Mouse (Mus musculus): ENCODE results near the gene Dpf3. TPM values are rescaled to one million over a fixed set of nuclear protein-coding genes. Genes with fewer than 3 reads are reported as not detected.
A peak's percentile ranks its signal among the peaks of the same experiment; 100 is the strongest.

The Dpf3 gene
- total RNA-seq, 2 experiments from 2014 or later, result 27.4 to 29.4 TPM

DNA sequence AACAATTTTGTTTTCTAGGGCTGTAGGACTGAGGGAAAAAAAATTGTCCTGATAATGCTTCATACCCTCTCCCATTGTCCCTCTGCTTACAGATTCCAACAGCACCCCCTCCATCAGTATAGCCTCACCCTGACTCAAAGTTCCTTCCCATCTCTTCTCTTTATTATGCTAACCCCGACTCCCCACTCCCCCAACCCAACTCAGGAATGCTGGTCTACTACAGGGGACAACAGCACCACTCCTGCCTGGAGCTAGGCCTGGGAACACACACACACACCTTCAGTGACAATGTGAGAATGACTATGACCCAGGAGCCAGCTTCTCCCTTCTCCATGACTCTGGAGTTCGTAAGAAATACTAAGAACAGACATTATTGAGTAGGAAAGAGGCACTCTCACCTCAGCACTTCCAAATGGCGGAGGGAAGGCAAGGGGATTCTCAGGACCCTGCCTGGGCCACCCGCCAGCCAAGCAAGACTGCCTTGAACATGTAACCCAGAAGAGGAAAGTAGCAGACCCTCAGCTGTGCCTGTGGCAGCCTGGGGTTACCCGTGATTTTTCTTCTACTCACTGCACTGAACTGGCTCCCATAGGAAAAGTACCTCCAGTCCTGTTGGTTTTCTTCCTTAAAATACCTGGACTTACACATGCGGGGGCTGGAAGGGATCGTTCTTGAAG lies 276.2 kb downstream of the Dpf3 start:
- no peak for TF ChIP-seq CTCF (conservative IDR thresholded peaks at IDR 0.05)
- Histone ChIP-seq H3K4me3 (no peak overlapping the region), H3K27ac (no peak overlapping the region)
- no peak for DNase-seq (ENCODE audit: low spot score in 2 of 2)

DNA sequence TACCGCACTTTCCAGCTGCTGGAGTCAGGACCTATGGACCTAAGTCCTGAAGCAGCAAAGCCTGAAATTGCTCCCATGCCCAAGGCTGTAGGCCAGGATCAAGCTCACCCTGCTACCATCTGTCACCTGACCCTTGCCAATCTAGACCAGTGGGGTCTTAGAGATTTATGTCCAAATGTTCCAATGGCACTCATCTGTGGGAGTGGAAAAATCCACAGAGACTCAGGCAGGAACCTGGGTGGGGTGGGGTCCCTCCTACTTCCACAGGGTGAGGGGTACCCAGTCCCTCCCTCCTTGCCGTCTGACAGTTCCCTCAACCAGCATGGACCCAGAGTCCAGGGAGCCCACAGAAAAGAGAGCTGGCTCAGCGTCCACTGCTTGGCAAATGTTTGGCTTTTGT lies 276.8 kb downstream of the Dpf3 start:
- DNase-seq (ENCODE audit: low spot score in 2 of 2), result no peak
- no peak overlapping the region for H3K27ac ChIP-seq
- no peak overlapping the region for H3K4me3 ChIP-seq
- TF ChIP-seq CTCF (conservative IDR thresholded peaks at IDR 0.05), result no peak

DNA sequence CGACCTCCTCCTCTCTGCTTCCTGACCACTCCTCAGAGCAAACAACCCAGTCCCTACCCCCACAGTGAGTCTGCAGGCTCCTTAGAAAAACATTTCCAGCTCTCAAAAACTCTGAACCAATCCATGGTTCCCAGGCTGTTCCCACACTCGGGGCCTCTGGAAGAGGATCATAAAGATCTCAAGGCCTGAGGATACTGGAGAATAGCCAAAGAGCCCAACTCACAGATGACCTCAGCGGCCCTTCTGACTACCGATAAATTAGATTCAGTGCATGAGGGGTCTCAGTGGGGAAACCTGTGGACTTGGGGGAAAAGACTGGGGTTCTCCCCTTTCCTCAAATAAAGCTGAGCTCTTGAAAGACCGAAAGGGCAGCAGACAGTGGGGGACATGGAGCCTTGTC lies 277.2 kb downstream of the Dpf3 start:
- H3K27ac ChIP-seq, result no peak overlapping the region
- H3K4me3 ChIP-seq, result no peak overlapping the region
- no peak for DNase-seq (ENCODE audit: low spot score in 2 of 2)
- no peak for TF ChIP-seq CTCF (conservative IDR thresholded peaks at IDR 0.05)

DNA sequence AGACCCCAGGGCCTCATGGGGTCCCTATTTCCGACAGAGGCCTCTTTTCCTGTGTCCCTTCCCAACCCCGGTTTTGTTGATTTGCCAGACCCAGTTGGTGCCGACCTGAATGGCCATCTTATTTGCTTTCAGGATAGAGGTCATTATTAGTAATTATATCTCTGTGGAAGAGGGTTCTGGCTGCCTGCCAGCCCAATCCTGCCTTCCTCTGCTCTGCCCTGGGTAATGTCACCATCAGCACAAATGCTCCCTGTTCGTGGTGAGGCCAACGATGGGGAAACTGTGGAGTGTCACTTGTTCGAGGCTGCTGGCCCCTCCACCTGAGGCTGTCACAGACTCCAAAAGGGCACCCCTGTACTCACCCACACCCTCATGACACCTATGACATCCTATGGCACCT lies 278.1 kb downstream of the Dpf3 start:
- Histone ChIP-seq H3K27ac (0 out of 2 replicates have a peak overlapping the region, but pooled peaks have one; percentile 10), H3K4me3 (no peak overlapping the region)
- no peak for TF ChIP-seq CTCF (conservative IDR thresholded peaks at IDR 0.05)
- DNase-seq (ENCODE audit: low spot score in 2 of 2), result no peak

DNA sequence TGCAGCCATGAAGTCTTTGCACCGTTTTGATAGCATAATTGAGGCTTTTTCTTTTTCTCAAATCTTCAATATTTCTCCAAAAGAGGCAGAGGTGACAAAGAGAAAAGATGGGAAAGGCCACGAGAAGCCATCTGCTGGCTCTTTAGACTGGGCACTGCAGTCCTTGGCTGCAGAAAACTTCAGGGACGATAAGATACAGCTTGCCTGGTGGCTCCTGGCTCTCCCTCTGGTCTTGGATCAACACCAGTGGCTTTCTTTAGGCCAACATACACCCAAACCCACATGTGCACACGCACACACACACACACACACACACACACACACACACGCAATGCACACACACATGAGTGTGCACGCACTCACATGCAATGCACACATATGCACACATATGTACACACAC lies 278.7 kb downstream of the Dpf3 start:
- TF ChIP-seq CTCF (conservative IDR thresholded peaks at IDR 0.05), result no peak
- no peak overlapping the region for H3K4me3 ChIP-seq
- no peak for DNase-seq (ENCODE audit: low spot score in 2 of 2)
- H3K27ac ChIP-seq, result peak overlapping the region; percentile 59

DNA sequence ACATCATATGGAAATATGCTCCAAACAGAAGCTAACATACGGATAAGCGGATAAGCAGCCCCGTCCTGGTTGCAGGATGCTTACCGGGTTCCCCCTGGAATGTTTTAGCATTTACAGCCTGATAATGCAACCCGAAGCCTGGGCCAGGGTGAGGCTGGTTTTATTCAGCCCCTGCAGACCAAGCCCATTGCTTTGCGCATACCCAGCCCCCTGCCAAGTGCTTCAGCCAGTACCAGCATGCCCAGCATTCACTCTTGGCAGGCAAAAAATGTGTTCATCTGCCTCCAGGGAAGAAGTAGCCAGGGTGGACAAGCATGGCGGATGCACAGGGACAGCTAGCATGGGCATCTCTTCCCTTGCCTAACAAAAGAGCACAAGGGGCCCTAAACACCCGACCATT lies 279.5 kb downstream of the Dpf3 start:
- peak in 1 of 2 experiments; percentile 41 for DNase-seq (ENCODE audit: low spot score in 2 of 2)
- Histone ChIP-seq H3K4me3 (no peak overlapping the region), H3K27ac (peak overlapping the region; percentile 59)
- TF ChIP-seq CTCF (conservative IDR thresholded peaks at IDR 0.05), result no peak

DNA sequence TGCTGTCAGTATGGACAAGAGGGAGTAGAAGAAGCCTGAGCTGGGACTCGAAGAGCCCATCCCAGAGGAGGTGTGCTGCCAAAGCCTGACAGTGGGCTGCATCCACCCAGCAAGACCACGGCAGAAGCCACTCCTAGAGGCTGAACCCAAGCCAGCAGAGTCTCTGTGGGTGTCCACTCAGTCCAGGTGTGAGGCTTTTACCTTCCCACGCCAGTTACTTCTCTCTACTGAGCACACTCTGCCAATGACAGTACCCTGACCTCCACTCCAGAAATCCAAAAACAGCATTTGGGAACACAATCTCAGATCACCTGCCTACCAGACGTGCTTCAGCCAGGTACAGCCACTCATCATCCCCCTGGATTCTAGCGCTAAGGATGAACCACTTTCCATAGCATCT lies 280.0 kb downstream of the Dpf3 start:
- DNase-seq (ENCODE audit: low spot score in 2 of 2), result no peak
- Histone ChIP-seq H3K4me3 (no peak overlapping the region), H3K27ac (0 out of 2 replicates have a peak overlapping the region, but pooled peaks have one; percentile 59)
- no peak for TF ChIP-seq CTCF (conservative IDR thresholded peaks at IDR 0.05)

DNA sequence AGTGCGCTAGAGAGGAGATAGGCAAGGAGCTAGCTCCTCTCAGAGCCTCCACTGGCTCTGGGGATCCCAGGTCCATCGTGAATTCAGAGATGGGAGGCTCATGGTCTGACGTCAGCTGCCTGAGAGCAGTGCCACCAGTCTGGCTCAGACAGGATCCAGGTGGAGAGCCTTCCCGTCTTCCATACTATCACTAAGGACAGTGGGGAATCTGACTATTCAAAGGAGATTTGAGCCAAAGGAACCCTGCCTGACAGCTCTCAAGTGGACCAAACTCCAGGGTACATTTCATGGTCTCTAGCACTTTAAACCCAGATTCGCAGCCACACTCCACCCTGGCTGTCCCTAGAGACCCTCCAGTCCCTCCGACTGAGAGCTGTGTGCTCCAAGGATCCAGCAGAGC lies 280.6 kb downstream of the Dpf3 start:
- H3K4me3 ChIP-seq, result no peak overlapping the region
- DNase-seq (ENCODE audit: low spot score in 2 of 2), result no peak
- H3K27ac ChIP-seq, result no peak overlapping the region
- no peak for TF ChIP-seq CTCF (conservative IDR thresholded peaks at IDR 0.05)

DNA sequence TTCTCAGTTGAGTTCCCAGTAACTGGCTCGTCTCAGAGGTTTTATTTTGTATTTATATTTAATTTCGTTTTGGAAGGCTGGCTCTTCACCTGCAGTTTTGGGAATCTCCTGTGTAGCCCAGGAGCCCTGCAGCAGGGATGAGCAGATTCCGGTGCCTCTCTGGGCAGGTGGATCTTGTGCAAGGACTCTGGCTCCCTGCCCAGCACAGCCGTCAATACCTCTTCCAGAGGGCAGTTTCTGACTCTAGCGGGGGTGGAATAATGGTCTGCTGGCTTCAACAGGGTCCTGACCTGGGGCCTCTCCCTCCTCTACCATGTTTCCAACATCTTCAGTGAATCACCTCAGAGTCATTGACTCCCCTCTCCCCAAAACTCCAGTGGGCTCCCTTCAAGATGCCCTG lies 283.2 kb downstream of the Dpf3 start:
- no peak for DNase-seq (ENCODE audit: low spot score in 2 of 2)
- Histone ChIP-seq H3K27ac (no peak overlapping the region), H3K4me3 (no peak overlapping the region)
- TF ChIP-seq CTCF (conservative IDR thresholded peaks at IDR 0.05), result no peak

DNA sequence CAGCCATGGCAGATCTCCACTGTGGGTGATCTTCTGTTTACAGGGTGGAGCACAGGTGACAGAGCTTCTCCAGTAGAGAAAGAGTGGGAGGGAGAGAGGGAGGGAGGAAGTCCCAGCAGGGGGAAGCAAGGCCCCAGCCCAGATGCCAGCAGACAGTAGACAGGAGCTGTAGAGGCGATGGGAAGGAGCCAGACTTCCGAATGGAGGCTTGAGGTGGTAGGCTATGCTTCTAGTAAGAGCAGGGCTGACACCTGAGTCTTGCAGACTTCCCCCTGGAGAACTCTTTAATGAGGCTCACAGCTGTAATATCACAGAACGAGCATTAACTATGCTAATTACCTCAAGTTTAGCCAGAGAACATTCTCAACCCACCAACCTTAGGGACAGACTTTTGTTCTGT lies 285.8 kb downstream of the Dpf3 start:
- Histone ChIP-seq H3K4me3 (no peak overlapping the region), H3K27ac (no peak overlapping the region)
- no peak for TF ChIP-seq CTCF (conservative IDR thresholded peaks at IDR 0.05)
- no peak for DNase-seq (ENCODE audit: low spot score in 2 of 2)

DNA sequence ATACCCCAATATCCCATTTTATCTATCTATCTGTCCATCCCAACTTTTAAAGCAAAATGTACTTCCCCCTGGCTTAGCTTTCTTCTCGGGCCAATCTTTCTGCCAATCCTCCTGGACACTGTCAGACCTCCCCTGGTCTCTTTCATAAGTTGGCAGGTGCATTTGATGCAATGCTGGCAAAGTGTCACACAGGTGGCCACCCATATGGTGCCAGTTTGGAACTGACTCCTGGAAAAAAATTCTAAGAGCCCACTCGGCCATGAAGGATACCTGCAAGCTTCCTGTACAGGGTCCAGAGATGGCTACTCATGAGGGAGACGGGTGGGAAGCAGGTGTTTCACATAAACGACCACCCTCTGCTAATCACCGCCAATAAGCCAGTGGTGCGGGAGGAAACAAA lies 307.0 kb downstream of the Dpf3 start:
- H3K4me3 ChIP-seq, result no peak overlapping the region
- no peak for DNase-seq (ENCODE audit: low spot score in 2 of 2)
- TF ChIP-seq CTCF (conservative IDR thresholded peaks at IDR 0.05), result no peak
- no peak overlapping the region for H3K27ac ChIP-seq

DNA sequence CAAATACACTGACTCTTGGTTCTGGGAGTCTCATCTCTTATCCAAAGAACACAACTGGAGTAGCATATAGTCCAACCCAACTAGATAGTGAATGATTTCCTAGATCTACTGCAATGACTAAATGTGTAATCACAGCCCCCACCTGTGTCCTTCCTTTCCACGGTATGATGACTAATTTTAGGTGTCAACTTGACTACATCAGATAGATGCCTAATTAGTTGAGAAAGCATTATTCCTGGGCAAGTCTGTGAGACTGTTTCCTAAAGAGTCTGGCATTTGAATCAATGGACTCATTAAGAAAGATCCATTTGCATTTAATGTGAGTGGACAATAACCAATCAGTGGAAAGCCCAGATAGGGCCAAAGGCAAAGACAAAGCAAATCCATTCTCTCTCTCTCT lies 307.7 kb downstream of the Dpf3 start:
- no peak for TF ChIP-seq CTCF (conservative IDR thresholded peaks at IDR 0.05)
- H3K27ac ChIP-seq, result no peak overlapping the region
- DNase-seq (ENCODE audit: low spot score in 2 of 2), result no peak
- no peak overlapping the region for H3K4me3 ChIP-seq

DNA sequence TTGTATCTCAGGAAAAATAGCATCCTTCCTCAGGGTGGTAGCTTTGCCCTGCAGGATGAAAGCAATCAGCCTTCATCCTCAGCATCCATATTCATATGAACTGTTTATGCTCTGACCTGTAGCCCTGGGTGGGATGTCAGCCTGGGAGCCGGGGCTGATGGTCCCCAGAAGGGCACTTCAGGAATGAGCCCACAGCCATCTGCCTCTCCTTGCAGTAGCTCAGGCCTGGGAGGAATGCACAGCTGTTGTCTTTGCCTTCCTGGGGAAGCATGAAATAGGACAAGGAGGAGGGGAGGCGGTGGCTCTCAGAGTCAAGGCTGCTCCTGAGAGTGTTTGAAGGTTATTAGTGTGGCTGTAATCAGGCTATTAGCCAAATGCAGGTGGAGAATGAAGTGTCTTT lies 308.7 kb downstream of the Dpf3 start:
- no peak for DNase-seq (ENCODE audit: low spot score in 2 of 2)
- no peak for TF ChIP-seq CTCF (conservative IDR thresholded peaks at IDR 0.05)
- Histone ChIP-seq H3K4me3 (no peak overlapping the region), H3K27ac (peak overlapping the region; percentile 59)

DNA sequence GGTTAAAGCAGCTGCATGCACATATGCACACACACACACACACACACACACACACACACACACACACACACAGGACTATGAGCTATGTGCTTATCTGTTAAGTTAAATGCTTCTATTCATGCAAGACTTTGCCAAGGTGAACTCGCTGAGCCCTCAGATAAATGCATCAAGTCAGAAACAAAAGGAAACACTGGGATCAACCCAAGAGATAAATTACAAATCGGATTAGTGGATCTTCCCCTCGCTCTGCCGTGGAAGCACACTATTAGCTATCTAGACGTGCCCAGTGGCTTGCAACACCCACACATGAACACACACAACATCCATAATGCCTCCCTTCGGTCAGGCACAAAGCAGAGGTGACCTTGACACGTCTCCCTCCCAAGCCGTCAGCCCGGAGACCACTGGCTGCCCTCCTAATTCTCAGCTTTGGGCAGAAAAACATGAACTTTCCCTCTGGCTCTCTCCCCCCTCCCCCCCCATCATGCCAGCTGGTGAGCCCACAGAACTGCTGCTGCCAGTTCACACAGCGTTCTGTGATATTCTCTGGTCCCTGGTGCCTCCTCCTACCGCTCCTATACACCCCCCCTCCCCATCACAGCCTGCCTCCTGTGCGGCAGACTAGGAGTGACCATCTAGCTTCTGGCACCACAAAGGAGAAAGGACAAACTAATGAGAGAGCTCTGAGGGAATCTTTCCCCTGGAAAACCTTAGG lies 317.9 kb downstream of the Dpf3 start:
- DNase-seq (ENCODE audit: low spot score in 2 of 2), result peak; percentile 57 to 58
- Histone ChIP-seq H3K27ac (peak overlapping the region; percentile 96), H3K4me3 (no peak overlapping the region)
- no peak for TF ChIP-seq CTCF (conservative IDR thresholded peaks at IDR 0.05)
